18 mouse cellular contexts compared by ENCODE assay signal in the genomic region with DNA sequence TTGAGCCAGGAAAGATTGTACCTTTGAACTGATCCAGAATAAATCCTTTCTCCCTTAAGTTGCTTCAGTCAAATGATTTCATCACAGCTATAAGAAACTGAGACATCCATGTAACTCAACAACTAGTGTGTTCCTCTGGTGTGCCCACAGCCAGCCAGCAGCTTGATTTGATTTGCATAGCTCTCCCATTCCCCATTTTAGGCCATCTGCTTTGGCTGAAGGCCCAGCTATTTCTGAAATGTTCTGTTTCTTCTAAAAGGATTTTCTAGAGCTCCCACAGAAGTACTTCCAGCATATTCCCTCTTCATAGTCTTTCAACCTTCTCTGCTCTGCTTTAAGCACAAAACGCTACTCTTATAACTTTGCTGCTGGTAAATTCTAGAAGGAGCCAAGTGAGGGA. TPM values are rescaled to one million over a fixed set of nuclear protein-coding genes. Genes with fewer than 3 reads are reported as not detected.
DNase-seq lines count a peak whose midpoint lies in the region; ATAC-seq and TF ChIP-seq lines count a peak whose summit lies in the region.
"Had no signal": no experiment of that assay in that cellular context is flagged by ENCODE, and none has a peak within 500 bp of the region (broad histone marks: within the 10 kb centered on the region; RNA-seq: fewer than 3 reads in every experiment).

No protein-coding gene starts in this region.

- peak; percentile 48 for DNase-seq in forebrain, postnatal 0 days
- peak; percentile 77 for DNase-seq in brain, adult 2 months (ENCODE audit: low read depth, low spot score)
- peak; percentile 63 to 74 for DNase-seq in frontal cortex, postnatal 36 days (ENCODE audit: low spot score in 2 of 2)
- DNase-seq in left cerebral cortex, postnatal 25 days (ENCODE audit: low spot score in 2 of 2) = peak; percentile 48 to 88
- no peak for DNase-seq in cerebellum, adult 2 months
- DNase-seq: B cell, adult 2 months; cerebellum, adult 9-10 months; heart, adult 18-20 months; lung, postnatal 14 days; retina, postnatal 1 day had no signal

- H3K27me3 ChIP-seq in forebrain, postnatal 0 days (ENCODE audit: insufficient read depth, low read length) = no peaks in the 10 kb centered on the region
- no peaks in the 10 kb centered on the region for H3K27me3 ChIP-seq in forebrain, embryonic 13.5 days
- no peaks in the 10 kb centered on the region for H3K27me3 ChIP-seq in cerebellum, adult 2 months (ENCODE audit: control insufficient read depth, insufficient read depth, low read length)
- H3K27me3 ChIP-seq in midbrain, embryonic 13.5 days = no peaks in the 10 kb centered on the region

- H3K9me3 ChIP-seq in forebrain, postnatal 0 days (ENCODE audit: low read length) = no peaks in the 10 kb centered on the region
- no peaks in the 10 kb centered on the region for H3K9me3 ChIP-seq in forebrain, embryonic 13.5 days (replicated peaks)
- H3K9me3 ChIP-seq in midbrain, embryonic 13.5 days = no peaks in the 10 kb centered on the region

- no peak for TF ChIP-seq CTCF in forebrain, postnatal 0 days (IDR thresholded peaks at IDR 0.05; ENCODE audit: low read depth)
- TF ChIP-seq CTCF in cerebellum, adult 2 months (IDR thresholded peaks at IDR 0.05; ENCODE audit: borderline replicate concordance, insufficient read depth, low read depth, low read length) = no peak

- no peak for TF ChIP-seq POLR2A in cerebellum, adult 2 months (IDR thresholded peaks at IDR 0.05; ENCODE audit: borderline replicate concordance, insufficient read depth, low read length)

- H3K4me1 ChIP-seq in forebrain, postnatal 0 days (ENCODE audit: insufficient read depth) = no peaks in the 10 kb centered on the region
- peaks cover 10% of the 10 kb centered on the region for H3K4me1 ChIP-seq in forebrain, embryonic 13.5 days
- H3K4me1 ChIP-seq in cerebellum, adult 2 months (ENCODE audit: control insufficient read depth, insufficient read depth, low read length) = peaks cover 6% of the 10 kb centered on the region
- peaks cover 10% of the 10 kb centered on the region for H3K4me1 ChIP-seq in midbrain, embryonic 13.5 days (replicated peaks)

- no peak overlapping the region for H3K27ac ChIP-seq in forebrain, postnatal 0 days (ENCODE audit: low read depth, low read length)
- H3K27ac ChIP-seq in forebrain, embryonic 13.5 days = no peak overlapping the region
- H3K27ac ChIP-seq in cerebellum, adult 2 months (ENCODE audit: insufficient read depth, low read length) = no peak overlapping the region
- H3K27ac ChIP-seq in midbrain, embryonic 13.5 days = no peak overlapping the region
- H3K27ac ChIP-seq: hindbrain, embryonic 14.5 days; kidney, postnatal 0 days; liver, embryonic 14.5 days had no signal

- H3K36me3 ChIP-seq in forebrain, postnatal 0 days (ENCODE audit: insufficient read depth) = no peaks in the 10 kb centered on the region
- H3K36me3 ChIP-seq in forebrain, embryonic 13.5 days (ENCODE audit: poor library complexity, severe bottlenecking) = no peaks in the 10 kb centered on the region
- no peaks in the 10 kb centered on the region for H3K36me3 ChIP-seq in midbrain, embryonic 13.5 days

- H3K4me2 ChIP-seq in forebrain, postnatal 0 days (ENCODE audit: low read depth) = no peak overlapping the region
- H3K4me2 ChIP-seq in forebrain, embryonic 13.5 days = no peak overlapping the region
- H3K4me2 ChIP-seq in midbrain, embryonic 13.5 days (replicated peaks) = no peak overlapping the region
- H3K4me2 ChIP-seq: hindbrain, embryonic 14.5 days had no signal

- intact Hi-C loops in left cerebral cortex, postnatal 25 days (cut with DNase I) = no loop called here

- no peak overlapping the region for H3K9ac ChIP-seq in forebrain, postnatal 0 days
- H3K9ac ChIP-seq in forebrain, embryonic 13.5 days = no peak overlapping the region
- no peak overlapping the region for H3K9ac ChIP-seq in midbrain, embryonic 13.5 days (replicated peaks)
- H3K9ac ChIP-seq: hindbrain, embryonic 14.5 days; liver, embryonic 14.5 days had no signal

- no peak overlapping the region for H3K4me3 ChIP-seq in forebrain, postnatal 0 days (ENCODE audit: low read depth, low read length)
- H3K4me3 ChIP-seq in forebrain, embryonic 13.5 days = no peak overlapping the region
- no peak overlapping the region for H3K4me3 ChIP-seq in cerebellum, adult 2 months (replicated peaks; ENCODE audit: insufficient read depth, low read depth, low read length)
- no peak overlapping the region for H3K4me3 ChIP-seq in midbrain, embryonic 13.5 days (replicated peaks)

- 45% methylated on average over 1 of the region's 1 CpGs for WGBS in forebrain, postnatal 0 days
- WGBS in forebrain, embryonic 13.5 days = 86% methylated on average over 1 of the region's 1 CpGs
- 64% methylated on average over 1 of the region's 1 CpGs for WGBS in cerebellum, adult 2 months
- WGBS in midbrain, embryonic 13.5 days = 97% methylated on average over 1 of the region's 1 CpGs

- no peak for ATAC-seq in forebrain, postnatal 0 days
- ATAC-seq in forebrain, embryonic 13.5 days = no peak
- ATAC-seq in megakaryocyte, adult 5-6 weeks (ENCODE audit: poor library complexity, severe bottlenecking) = no peak
- no peak for ATAC-seq in midbrain, embryonic 13.5 days
- ATAC-seq: intestine, embryonic 16.5 days had no signal

RNA-seq across cellular contexts. Expression of gene Lrrtm1, which starts 33.3 kb away (rescaled TPM):
- 52.2 and 55.3 TPM in 2 replicates for total RNA-seq in forebrain, postnatal 0 days (2014; rRNA removed)
- polyA plus RNA-seq in forebrain, postnatal 0 days (2015; fragmentation: Nextera tagmentation; extraction: Ambion mirVana) = 74.1 and 74.7 TPM in 2 replicates
- 23.9 and 25.2 TPM in 2 replicates for polyA plus RNA-seq in forebrain, embryonic 13.5 days (2015; fragmentation: Nextera tagmentation; extraction: Ambion mirVana)
- total RNA-seq in left cerebral cortex, postnatal 25 days (2021) = 10 to 100 TPM; 65.3 to 81.2 TPM
- not detected in 2 replicates for total RNA-seq in megakaryocyte, adult 5-6 weeks (2015)
- total RNA-seq in megakaryocyte, adult 5-6 weeks (2017) = not detected in 2 replicates
- 12.5 and 16.0 TPM in 2 replicates for polyA plus RNA-seq in cerebellum, adult 2 months (2012; rRNA removed)
- 28.2 and 28.8 TPM in 2 replicates for polyA plus RNA-seq in midbrain, embryonic 13.5 days (2015; fragmentation: Nextera tagmentation; extraction: Ambion mirVana)
- total RNA-seq: gastrocnemius, adult 8-10 months; heart, adult 18-20 months had no signal

Comparison
In these comparisons a context has a peak if more than half of its experiments do, and no peak if none do; other contexts are left out.
1. DNase-seq: peak in forebrain, postnatal 0 days (single experiment), brain, adult 2 months (single experiment), frontal cortex, postnatal 36 days (2 of 2) and left cerebral cortex, postnatal 25 days (2 of 2); none in cerebellum, adult 2 months (0 of 2).